Mouse (Mus musculus) heart, adult 18-20 months (tissue): Measurements from ENCODE around the gene Cdk5. TPM values are rescaled to one million over a fixed set of nuclear protein-coding genes. Genes with fewer than 3 reads are reported as not detected.
A peak's percentile ranks its signal among the peaks of the same experiment; 100 is the strongest.

Experiments used
- DNase-seq, 2 experiments: peaks; one replicate each; pipeline ENCODE4 v3.0.0; 2021 to 2022; ENCODE audit warnings: mixed read lengths in 1 of 2
- total RNA-seq, 2 experiments: library from RNA; stranded (reverse); gene quantifications; 2 replicates each; pipeline ENCODE4 v1.2.3; 2021

Cdk5 gene
- total RNA-seq, 2 experiments from 2014 or later, result 19.3 to 23.0 TPM

DNA sequence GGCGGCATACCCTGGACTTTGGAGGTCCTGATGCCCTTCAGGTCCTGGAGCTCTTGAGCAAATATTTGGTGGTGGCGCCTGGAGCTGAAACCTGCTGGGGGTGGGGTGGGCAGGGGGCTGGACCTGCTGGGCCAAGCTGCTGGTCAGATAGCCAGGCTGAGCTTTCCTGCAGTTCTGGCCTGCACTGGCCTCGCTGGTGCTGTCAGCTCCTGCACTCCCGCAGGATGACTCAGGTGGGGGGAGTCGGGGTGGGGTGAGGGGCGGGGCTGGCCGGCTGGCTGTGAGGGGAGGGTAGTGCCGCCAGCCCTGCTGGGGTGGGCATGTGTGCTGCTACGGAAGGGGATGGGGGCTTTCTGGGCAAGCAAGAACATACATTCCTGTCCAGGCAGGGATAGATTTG is 5.3 kb upstream of the Cdk5 start:
- no peak for DNase-seq

- no peak for DNase-seq
Measured at GRCm38 (mm10) chr5:24427981-24428402, 4.7 kb upstream of the Cdk5 start.

DNA sequence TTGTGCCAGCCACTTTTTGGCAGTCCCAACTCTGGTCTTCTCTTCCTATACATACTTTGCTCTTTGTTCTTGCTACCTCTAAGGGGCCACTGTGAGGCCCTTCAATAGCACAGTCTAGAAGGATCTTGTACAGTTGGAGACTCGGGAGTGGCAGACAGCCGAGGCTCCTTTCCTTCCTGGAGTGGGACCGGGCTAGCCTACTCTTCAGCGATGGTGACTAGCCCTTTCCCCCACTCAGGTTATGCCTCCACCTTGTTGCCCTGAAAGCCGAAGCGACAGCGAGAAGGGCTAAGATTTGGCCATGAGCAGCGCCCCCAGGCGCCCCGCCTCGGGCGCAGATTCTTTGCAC is 3.9 kb upstream of the Cdk5 start:
- DNase-seq, result no peak

- no peak for DNase-seq
Measured at GRCm38 (mm10) chr5:24426556-24427284, 3.4 kb upstream of the Cdk5 start.

- no peak for DNase-seq
Measured at GRCm38 (mm10) chr5:24426037-24426432, 2.7 kb upstream of the Cdk5 start.

DNA sequence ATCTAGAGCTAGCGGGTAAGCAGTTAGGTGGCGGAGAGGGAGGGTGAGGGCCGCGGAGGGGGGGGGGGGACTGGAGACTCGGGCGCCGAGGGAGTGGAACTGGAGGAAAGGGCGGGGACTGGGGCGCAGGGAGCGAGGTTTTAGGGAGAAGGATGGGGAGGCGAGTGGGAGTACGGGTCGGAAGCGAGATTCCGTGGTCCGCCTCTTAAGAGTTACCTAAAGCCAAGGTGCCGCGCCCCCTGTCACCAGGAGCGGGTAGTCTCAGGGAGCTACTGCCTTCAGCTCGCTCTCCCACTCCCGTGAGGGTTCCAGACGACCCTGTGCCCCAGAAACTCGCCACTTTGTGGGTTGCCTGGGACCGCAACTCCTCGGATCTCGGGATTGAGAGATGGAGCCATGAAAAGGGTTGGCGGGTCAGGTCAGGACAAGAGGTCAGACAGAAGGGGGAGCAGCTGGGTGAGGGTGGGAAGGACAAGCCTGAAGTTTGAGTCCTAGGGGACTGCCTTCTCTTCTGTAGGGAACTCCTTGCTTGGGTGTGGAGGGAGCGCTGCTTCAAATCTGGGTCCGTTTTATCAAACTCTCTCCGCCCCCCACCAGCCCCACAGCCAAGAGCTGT is 2.2 kb upstream of the Cdk5 start:
- DNase-seq, result peak in 1 of 2 experiments; percentile 72

DNA sequence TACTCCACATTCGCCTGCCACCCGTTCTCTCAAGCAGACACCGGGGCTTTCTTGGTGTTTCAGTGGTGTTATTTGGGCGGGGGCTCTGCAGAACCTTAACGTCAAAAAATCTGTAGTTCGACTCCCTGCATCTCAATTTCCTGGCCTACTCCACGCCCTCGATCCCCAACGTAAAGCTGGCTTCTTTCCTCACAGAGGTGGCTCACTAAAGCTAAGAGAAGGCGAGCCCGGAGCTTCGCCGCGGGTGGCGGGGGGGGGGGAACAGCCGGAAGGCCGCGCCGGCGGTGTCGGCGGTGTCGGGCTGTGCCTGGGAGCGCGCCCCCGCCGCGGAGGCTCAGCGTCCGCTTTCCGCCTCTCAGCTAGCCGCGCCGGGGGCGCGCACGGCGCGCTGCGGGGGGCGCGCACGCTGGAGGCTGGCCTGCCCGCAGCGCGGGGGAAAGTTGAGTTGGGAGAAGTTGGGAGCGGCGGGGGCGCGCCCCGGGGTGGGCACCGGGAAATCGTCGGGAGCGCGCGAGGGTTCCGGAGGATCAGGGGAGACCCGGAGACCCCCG is 1.6 kb upstream of the Cdk5 start:
- DNase-seq, result peak; percentile 86 to 89

DNA sequence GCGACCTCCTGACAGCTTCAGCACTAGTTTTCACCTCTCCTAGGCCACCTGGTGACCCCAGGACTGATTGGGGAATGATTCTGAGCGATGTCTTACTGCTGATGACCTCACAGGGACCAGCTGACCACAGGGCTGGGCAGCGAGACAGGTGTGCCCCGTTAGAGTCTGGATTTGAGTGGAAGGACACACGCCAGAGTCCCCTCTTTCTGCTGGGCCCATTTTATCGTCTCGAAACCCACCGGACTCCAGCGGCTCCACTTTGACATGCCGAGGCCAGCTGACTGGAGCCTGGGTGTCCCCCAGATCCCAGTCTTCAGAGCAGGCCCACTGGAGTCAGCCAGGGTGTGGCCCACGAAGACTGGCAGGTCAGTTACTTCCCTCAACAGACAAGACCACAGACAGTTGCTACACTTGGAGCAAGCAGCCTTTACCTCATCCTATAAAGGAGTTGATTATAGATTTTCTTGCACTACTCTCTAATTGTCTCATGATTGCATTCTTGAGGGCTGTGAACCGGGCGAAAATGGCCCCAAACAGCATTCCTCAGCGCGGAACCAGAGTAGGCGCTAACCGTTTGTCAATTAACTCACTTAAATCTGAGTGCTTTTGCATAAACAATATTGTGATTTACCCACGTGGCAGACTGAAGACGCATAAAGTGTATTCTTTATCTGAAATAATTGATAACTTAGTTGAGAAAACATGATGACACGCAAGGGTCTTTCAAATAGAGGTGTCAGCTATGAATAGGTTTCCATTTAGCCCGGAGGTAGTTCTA is 863 bp upstream of the Cdk5 start:
- no peak for DNase-seq

DNA sequence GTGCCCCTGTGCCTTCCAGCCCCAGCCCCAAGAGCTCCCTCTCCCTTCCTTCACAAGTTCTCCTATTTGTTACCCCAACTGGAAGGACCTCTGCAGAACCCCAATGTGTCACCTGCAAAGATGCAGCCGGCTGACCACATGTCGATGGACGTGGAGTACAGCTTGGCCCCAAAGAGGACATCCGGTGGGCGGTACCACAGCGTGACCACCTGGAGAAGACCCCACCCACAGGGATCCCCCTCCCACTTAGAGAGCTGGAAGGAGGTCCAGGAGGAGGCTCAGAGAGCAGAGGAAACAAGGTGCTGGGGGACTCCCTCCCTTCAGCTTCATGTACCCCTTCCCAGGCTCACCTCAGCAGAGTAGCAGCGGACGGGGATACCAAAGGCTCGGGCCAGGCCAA is 2.9 kb downstream of the Cdk5 start:
- no peak for DNase-seq

DNA sequence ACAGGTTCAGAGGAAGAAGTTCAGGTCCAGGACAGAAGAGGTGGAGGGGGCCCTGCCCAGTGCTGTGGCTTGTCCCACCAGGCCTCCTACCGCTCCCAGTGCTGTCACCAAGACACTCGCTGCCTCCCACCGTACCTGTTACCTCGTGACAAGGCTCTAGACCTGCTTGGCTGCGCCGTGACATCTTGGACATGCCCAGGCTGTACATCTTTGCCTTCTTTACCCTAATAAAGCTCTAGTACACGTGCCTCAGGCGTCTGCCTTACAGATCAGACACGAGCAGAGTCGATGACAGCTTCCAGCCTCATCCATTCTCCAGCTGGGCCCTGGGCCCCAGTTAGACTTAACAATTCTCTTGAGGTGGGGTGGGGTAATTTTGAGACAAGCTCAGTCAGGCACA is 5.7 kb downstream of the Cdk5 start:
- no peak for DNase-seq

- peak; percentile 70 to 78 for DNase-seq
Measured at GRCm38 (mm10) chr5:24416222-24416736, 7.1 kb downstream of the Cdk5 start.

DNA sequence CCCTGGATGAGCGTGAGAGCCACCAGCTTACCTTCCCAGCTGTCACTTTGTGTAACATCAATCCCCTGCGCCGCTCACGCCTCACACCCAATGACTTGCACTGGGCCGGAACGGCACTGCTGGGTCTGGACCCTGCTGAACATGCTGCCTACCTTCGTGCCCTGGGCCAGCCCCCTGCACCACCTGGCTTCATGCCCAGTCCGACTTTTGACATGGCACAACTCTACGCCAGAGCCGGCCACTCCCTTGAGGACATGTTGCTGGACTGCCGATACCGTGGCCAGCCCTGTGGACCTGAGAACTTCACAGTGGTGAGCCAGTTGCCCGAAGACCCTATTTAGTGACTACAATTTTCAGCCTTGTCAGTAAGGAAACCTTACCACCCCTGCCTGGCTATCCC is 9.4 kb downstream of the Cdk5 start:
- no peak for DNase-seq

DNA sequence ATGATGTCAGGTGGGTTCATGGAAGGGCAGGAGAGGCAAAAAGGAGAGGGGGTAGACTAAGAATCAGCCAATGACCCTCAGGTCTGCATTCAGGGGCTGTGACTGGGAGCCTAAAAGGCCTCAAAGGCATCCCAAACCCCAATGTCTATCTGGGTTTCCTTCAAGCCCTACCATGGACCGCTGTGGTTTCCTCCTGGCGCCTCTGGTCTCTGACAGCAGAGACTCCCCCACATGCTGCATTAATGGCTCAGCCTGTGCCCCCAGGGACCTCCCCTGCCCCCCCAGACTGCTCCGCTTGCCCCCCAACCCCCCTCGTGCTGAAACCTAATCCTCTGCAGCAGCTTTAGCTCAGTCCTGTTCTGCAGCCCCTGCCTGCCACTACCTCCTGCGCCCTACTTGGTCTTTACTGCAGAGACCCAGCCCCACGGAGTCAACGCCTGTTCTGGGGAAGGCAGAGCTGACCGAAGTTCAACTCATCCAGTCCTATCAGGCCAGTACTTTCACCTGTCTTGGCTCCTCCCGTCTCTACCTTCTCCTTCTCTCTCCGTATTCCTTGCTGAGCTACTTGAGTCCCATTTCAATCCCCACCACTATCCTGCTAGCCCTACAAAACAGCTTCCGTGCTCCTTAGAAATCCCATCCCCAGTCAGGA is 10.2 kb downstream of the Cdk5 start, which contains the start of gene Asic3:
Gene Asic3, plus strand, starts transcription at position 351 of the 652 bp plus-strand sequence.
- no peak for DNase-seq

DNA sequence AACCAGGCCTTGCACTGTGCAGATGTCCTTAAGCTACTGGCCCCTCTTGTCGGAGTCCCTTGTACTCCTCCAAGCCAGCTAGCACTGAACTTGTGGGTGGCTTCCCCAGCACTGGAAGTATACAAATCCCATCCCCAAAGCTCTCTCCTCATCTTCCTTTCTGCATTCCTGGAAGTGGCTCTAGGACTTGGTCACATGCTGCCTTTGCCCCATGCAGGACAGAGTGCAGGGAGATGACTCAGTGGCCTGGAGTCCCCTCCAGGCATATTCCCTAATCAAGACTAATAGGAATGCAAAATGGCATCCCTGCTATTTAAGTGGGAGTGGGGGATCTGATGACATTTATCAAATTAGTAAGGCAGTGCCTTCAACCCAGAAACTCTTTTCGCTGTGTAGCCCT is 11.3 kb downstream of the Cdk5 start:
- no peak for DNase-seq

DNA sequence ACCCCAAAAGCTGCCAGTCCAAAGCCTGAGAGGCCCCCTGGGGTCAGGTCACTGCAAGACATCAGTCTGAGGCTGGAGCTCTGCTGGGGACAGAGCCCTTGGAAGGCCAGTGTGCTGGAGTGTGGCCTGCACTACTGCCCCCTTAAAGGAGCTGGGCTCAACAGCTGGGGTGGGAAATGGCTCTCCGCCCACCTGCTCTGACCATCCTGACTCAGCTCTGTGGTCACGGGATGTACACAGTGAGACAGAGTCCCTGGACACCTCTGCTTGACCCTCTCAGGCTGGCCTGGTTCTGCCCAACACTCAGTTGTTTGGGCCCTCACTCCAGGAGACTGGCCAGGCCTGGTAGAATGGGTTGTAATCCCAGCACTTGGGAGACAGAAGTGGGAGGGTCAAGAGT is 13.9 kb downstream of the Cdk5 start:
- DNase-seq, result no peak

- DNase-seq, result peak in 1 of 2 experiments; percentile 24
Measured at GRCm38 (mm10) chr5:24408651-24409050, 14.7 kb downstream of the Cdk5 start.

GRCm38 (mm10) chr5:24405389-24405876 is 17.9 kb downstream of the Cdk5 start:
- DNase-seq, result no peak

- DNase-seq, result no peak
Measured at GRCm38 (mm10) chr5:24404594-24405360, 18.6 kb downstream of the Cdk5 start.

GRCm38 (mm10) chr5:24401969-24402368 is 21.4 kb downstream of the Cdk5 start:
- DNase-seq, result no peak

GRCm38 (mm10) chr5:24400911-24401605 is 22.3 kb downstream of the Cdk5 start:
- DNase-seq, result no peak

- DNase-seq, result no peak
Measured at GRCm38 (mm10) chr5:24400362-24400761, 23.0 kb downstream of the Cdk5 start.
